Mouse (Mus musculus): Measurements from ENCODE around the gene C1qc.
A peak's percentile ranks its signal among the peaks of the same experiment; 100 is the strongest.

Gene C1qc

GRCm38 (mm10) chr4:136848565-136848964 lies 44.3 kb downstream of the C1qc start:
- DNase-seq (ENCODE audit: low spot score in 2 of 2): no peak

GRCm38 (mm10) chr4:136847166-136847565 lies 45.7 kb downstream of the C1qc start:
- DNase-seq (ENCODE audit: low spot score in 2 of 2): no peak

- DNase-seq (ENCODE audit: low spot score in 2 of 2): no peak
These were observed 50.1 kb downstream of the C1qc start for GRCm38 (mm10) chr4:136842802-136843201.

- DNase-seq (ENCODE audit: low spot score in 2 of 2): no peak
These were observed 50.8 kb downstream of the C1qc start for GRCm38 (mm10) chr4:136842033-136842432.

GRCm38 (mm10) chr4:136841056-136841455 lies 51.8 kb downstream of the C1qc start:
- DNase-seq (ENCODE audit: low spot score in 2 of 2): peak; percentile 75 to 79
